Mouse (Mus musculus) bone marrow, adult 2 months (tissue): ENCODE measurements at regions not wholly inside any gene's neighbourhood (a gene's known extent, or its start where the extent isn't known, plus 50 kb on each side); places are given as distances from the start of the nearest gene placed in this dataset.

ENCODE experiments used
- H3K27ac ChIP-seq: fragments of 200-500 bp; 2 replicates; pipeline ENCODE4 v1.5.1; 2012; ENCODE audit warnings: low read depth, mild to moderate bottlenecking, control low read depth, inconsistent platforms, low read length; ENCODE audit not compliant: control insufficient read depth, poor library complexity, insufficient read depth
- H3K4me1 ChIP-seq: fragments of 200-500 bp; 2 replicates; pipeline ENCODE4 v1.6.1; 2011; ENCODE audit warnings: low read length; ENCODE audit not compliant: control insufficient read depth, insufficient read depth
- H3K4me3 ChIP-seq: fragments of 200-500 bp; replicated peaks from 2 replicates; pipeline ENCODE3; 2011; ENCODE audit warnings: mild to moderate bottlenecking, low read depth, low read length, control low read depth; ENCODE audit not compliant: control insufficient read depth
- CTCF ChIP-seq: fragments of 200-500 bp; IDR thresholded peaks from 2 replicates; pipeline ENCODE4 v1.5.1; 2011; ENCODE audit warnings: low read length, control low read depth; ENCODE audit not compliant: control insufficient read depth, insufficient read depth
- POLR2A ChIP-seq: fragments of 200-500 bp; IDR thresholded peaks from 2 replicates; pipeline ENCODE4 v1.6.1; 2011; ENCODE audit warnings: low read depth, mild to moderate bottlenecking, control low read depth, low read length, borderline replicate concordance; ENCODE audit not compliant: control insufficient read depth
- WGBS: fragments of 180-500 bp; shearing (Covaris S2); methylation state at CpG from one replicate; pipeline ENCODE4 v1.1.7; 2018; 5-methylcytosine and 5-hydroxymethylcytosine counted together

- WGBS = 86% methylated on average over 15 of the region's 15 CpGs
- no peaks in the 10 kb centered on the region for H3K4me1 ChIP-seq
- H3K4me3 ChIP-seq = no peak overlapping the region
- H3K27ac ChIP-seq = no peak overlapping the region
- TF ChIP-seq POLR2A = no peak
- TF ChIP-seq CTCF = peak; percentile 8; the same call in 1 of the 2 replicates
Observed at GRCm38 (mm10) chr3:103470586-103471400, 104.2 kb upstream of the Syt6 start.

DNA sequence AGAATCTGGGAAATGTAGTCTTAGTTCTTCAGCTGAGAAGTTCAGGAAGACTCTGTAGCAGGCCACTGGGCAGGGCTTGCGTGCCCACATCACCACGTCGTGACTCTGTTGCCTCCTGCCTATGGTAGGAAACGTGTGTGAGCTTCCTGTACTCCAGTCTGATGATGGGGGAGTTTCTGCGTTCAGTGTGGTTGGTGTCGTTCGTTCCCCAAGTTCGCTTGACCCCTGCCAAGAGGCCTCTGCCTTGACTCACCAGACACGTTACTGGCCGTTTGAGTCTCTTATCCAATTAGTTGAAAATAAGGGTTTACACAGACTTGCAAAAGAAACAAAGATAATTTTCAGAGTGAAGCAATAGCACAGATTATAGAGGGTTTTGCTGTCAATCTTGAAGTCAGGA lies 102.4 kb upstream of the Syt6 start:
- no peak overlapping the region for H3K4me3 ChIP-seq
- WGBS = 63% methylated on average over 10 of the region's 10 CpGs
- no peak for TF ChIP-seq CTCF
- TF ChIP-seq POLR2A = no peak
- H3K4me1 ChIP-seq = no peaks in the 10 kb centered on the region
- no peak overlapping the region for H3K27ac ChIP-seq

- H3K27ac ChIP-seq = no peak overlapping the region
- WGBS = 13% methylated on average over 2 of the region's 2 CpGs
- no peaks in the 10 kb centered on the region for H3K4me1 ChIP-seq
- no peak for TF ChIP-seq POLR2A
- TF ChIP-seq CTCF = no peak
- no peak overlapping the region for H3K4me3 ChIP-seq
Observed at GRCm38 (mm10) chr3:103473336-103473735, 101.7 kb upstream of the Syt6 start.

DNA sequence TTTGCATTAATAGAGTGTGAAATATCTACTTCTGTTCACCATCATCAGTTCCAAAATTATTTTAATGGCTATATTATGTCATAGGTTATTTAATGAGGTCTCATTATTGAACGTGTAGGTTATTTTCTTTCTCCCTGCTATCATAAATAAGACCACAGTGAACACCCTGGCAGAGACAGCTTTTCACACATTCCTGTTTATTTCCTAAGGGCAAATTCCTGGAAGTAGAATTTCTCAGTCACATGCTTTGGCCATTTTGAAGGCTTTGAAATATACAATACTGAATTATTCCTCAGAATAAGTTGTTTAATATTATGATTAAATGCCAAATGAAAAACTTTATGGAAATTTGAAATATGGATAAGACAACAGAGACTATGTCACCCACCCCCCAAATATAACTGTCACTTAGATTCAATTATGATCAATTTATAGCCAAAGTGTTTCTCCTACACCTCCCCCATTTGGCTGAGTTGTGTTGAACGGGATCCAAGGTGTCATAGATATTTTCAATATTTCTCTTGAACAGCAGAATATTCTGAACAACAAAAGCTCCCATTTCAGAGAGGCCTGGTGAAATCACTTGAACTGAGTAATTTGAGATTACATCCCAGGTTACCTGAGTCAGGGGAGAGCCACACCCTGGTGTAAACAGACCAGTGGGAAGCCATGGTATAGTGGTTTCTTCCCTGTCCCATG lies 95.0 kb upstream of the Syt6 start:
- WGBS = 74% methylated on average over 2 of the region's 2 CpGs
- Histone ChIP-seq H3K4me1 (no peaks in the 10 kb centered on the region), H3K27ac (no peak overlapping the region), H3K4me3 (no peak overlapping the region)
- no peak for TF ChIP-seq POLR2A
- TF ChIP-seq CTCF = no peak

DNA sequence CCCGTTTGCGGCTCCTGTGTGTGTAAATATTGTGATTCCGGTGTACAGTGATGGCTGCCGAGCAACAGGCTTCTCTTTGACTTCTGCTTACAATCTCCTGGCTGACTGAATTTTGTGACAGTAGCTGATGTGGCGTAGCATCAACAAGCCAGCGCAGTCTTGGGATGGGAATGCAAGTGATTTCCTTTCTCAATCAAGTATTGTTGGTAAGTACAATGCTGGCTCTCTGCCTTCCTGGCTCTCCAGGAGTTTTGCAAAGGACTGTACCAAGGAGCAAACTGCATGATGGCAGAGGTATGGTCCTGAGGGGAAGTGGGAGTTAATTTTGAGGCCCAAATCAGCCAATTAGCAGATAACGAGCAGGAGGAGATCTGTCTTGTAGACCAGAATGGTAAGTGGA lies 94.4 kb upstream of the Syt6 start:
- H3K4me3 ChIP-seq = no peak overlapping the region
- H3K4me1 ChIP-seq = no peaks in the 10 kb centered on the region
- TF ChIP-seq CTCF (no peak), POLR2A (no peak)
- H3K27ac ChIP-seq = no peak overlapping the region
- WGBS = 85% methylated on average over 7 of the region's 7 CpGs

DNA sequence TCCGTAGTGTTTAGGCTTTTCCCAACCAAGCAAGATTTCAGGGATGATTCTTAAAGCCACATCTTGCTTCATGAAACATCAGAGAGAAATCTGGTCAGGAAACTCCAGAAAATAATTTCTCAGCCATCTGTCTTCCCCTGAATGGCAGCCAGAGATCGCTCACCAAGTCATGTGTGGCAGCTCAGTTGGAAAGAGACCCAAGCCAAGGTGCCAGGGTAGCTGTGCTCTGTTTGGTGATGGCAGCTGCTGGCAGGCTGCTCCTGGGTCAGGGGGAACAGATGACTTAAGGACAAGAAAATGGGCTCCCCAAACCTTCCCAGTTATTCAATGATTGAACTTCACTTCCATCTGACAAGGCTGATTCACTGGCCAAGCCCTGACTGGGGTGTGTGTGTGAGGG lies 91.7 kb upstream of the Syt6 start:
- 72% methylated on average over 2 of the region's 2 CpGs for WGBS
- Histone ChIP-seq H3K4me1 (no peaks in the 10 kb centered on the region), H3K27ac (no peak overlapping the region), H3K4me3 (no peak overlapping the region)
- TF ChIP-seq POLR2A (no peak), CTCF (no peak)

DNA sequence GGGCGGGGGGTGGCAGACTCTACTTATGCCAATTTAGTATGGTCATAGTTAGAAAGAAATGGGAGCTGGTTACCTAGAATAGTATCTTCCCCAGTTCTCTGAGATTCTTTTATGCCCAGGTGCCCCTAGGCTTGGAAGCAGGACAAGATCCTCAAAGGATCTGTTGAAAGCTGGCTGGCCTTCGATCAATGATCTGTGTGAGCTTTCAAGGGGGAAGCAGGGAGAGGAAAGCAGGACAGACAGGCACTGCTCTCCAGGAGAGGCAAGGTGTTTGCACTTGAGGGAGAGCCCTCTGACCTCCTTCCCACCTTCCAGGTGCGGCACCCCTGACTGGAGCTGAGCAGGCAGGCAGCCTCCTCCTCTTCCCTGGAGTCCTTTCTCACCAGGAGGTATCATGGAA lies 91.3 kb upstream of the Syt6 start:
- H3K4me3 ChIP-seq = no peak overlapping the region
- no peaks in the 10 kb centered on the region for H3K4me1 ChIP-seq
- no peak for TF ChIP-seq CTCF
- no peak for TF ChIP-seq POLR2A
- no peak overlapping the region for H3K27ac ChIP-seq
- WGBS = 85% methylated on average over 3 of the region's 3 CpGs

- Histone ChIP-seq H3K27ac (no peak overlapping the region), H3K4me1 (no peaks in the 10 kb centered on the region), H3K4me3 (no peak overlapping the region)
- 47% methylated on average over 4 of the region's 4 CpGs for WGBS
- TF ChIP-seq CTCF (no peak), POLR2A (no peak)
Observed at GRCm38 (mm10) chr3:103489786-103490185, 85.2 kb upstream of the Syt6 start.

DNA sequence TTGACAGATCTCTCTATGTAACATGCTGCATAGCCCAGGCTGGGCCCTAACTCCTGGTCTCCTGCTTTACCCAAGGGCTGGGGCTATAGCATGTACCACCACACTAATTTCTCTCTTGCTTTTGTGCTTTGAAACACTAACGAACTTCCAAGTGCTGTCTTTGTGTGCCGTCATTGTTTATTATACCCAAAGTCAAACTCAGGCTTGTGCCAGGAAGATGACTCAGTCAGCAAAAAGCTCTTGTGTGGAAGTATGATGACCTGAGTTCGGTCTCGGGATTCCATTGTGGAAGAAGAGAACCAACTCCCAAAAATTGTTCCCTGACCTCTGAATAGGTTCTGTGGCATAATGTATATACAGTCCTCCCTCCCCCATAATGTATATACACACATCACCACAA lies 84.1 kb upstream of the Syt6 start:
- no peaks in the 10 kb centered on the region for H3K4me1 ChIP-seq
- H3K4me3 ChIP-seq = no peak overlapping the region
- TF ChIP-seq POLR2A = no peak
- TF ChIP-seq CTCF = no peak
- H3K27ac ChIP-seq = no peak overlapping the region
- 81% methylated on average over 4 of the region's 4 CpGs for WGBS
